Mouse (Mus musculus) bone marrow, adult 2 months (tissue): ENCODE measurements around the gene Krt80.

ENCODE experiments used
- CTCF ChIP-seq: fragments of 200-500 bp; IDR thresholded peaks from 2 replicates; pipeline ENCODE4 v1.5.1; 2011; ENCODE audit warnings: low read length, control low read depth; ENCODE audit not compliant: control insufficient read depth, insufficient read depth
- POLR2A ChIP-seq: fragments of 200-500 bp; IDR thresholded peaks from 2 replicates; pipeline ENCODE4 v1.6.1; 2011; ENCODE audit warnings: low read depth, mild to moderate bottlenecking, control low read depth, low read length, borderline replicate concordance; ENCODE audit not compliant: control insufficient read depth

GRCm38 (mm10) chr15:101333648-101334047 is 36.3 kb downstream of the Krt80 start:
- no peak for TF ChIP-seq POLR2A
- no peak for TF ChIP-seq CTCF
